Mouse (Mus musculus): ENCODE results near the gene Mavs.

DNA sequence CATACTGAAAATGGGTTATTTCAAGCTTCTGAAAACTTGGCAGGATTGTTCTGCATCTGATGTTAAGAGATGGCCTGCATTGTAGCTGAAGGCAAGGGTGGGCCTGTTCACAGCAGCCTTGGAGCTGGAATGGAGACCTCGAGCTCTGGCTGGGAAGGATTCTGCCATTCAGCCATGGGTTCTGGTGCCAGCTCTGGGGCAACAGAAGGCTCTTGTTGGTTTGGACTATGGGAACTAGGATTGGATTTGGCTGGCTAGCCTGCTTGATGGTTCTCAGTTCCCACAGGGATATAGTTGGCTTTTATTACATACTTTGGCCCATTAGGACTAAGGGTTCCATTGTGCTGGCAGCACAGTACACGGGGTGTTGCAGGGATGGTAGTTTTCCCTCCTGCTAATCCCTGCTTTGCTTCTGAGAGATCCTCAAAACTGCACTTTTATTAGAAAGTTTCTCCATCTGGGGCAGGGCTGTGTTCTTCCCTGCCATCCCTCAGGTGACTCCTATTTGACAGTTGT lies 62.9 kb downstream of the Mavs start:
- TF ChIP-seq CTCF (IDR thresholded peaks at IDR 0.05; ENCODE audit: extremely low read depth, insufficient read depth, insufficient read length, insufficient replicate concordance) (no peak), POLR2A (IDR thresholded peaks at IDR 0.05; ENCODE audit: low read depth, low read length) (no peak)
